Mouse (Mus musculus): Measurements from ENCODE around the gene Hoxc6. TPM values are rescaled to one million over a fixed set of nuclear protein-coding genes. Genes with fewer than 3 reads are reported as not detected.

Hoxc6 gene
- total and polyA plus RNA-seq, 3 experiments: 0.42 to 4.5 (median 0.79) TPM

GRCm38 (mm10) chr15:102967511-102968397 is 30.3 kb upstream of the Hoxc6 start:
- Histone ChIP-seq H3K79me2 (replicated peaks; ENCODE audit: control insufficient read depth, extremely low read depth, insufficient read depth, poor library complexity, severe bottlenecking) (no peaks in the 10 kb centered on the region), H3K9me3 (replicated peaks; ENCODE audit: low read length) (no peaks in the 10 kb centered on the region), H3K4me2 (ENCODE audit: insufficient read depth, low read depth, poor library complexity, severe bottlenecking) (no peak overlapping the region), H3K36me3 (replicated peaks in 1 of 2; ENCODE audit: control insufficient read depth in 1 of 2, insufficient read depth in 1 of 2, low read length in 1 of 2) (no peaks in the 10 kb centered on the region), H3K27me3 (replicated peaks) (peaks cover 95% of the 10 kb centered on the region), H3K4me1 (ENCODE audit: control insufficient read depth in 1 of 2, insufficient read depth in 2 of 2) (peaks cover 9 to 28% of the 10 kb centered on the region in 2 experiments), H3K27ac (ENCODE audit: insufficient read depth, low read depth) (no peak overlapping the region), H3K9ac (ENCODE audit: insufficient read depth, low read depth) (no peak overlapping the region), H3K4me3 (replicated peaks in 1 of 3; ENCODE audit: low read depth in 2 of 3, low read length in 2 of 3, poor library complexity in 1 of 3) (no peak overlapping the region)
- dilution Hi-C loops (cut with MboI; ENCODE audit: extremely low pct_ligation_motif_present, extremely low pct_unique_long_range_greater_than_20kb, low sequenced_read_pairs): no loop called here
- TF ChIP-seq NELFE (IDR thresholded peaks at IDR 0.05; ENCODE audit: low read depth, low read length) (no peak), TCF12 (IDR thresholded peaks at IDR 0.05; ENCODE audit: low read depth, low read length) (no peak), USF2 (conservative IDR thresholded peaks at IDR 0.05; ENCODE audit: low read depth, low read length) (no peak), JUND (conservative IDR thresholded peaks at IDR 0.05; ENCODE audit: low read depth, low read length) (no peak), SIN3A (IDR thresholded peaks at IDR 0.05; ENCODE audit: low read length) (no peak)
- DNase-seq (ENCODE audit: extremely low read depth): no peak
- in situ Hi-C loops (cut with MboI; ENCODE audit: low pct_ligation_motif_present, low pct_unique_long_range_greater_than_20kb, low sequenced_read_pairs): no loop called here

DNA sequence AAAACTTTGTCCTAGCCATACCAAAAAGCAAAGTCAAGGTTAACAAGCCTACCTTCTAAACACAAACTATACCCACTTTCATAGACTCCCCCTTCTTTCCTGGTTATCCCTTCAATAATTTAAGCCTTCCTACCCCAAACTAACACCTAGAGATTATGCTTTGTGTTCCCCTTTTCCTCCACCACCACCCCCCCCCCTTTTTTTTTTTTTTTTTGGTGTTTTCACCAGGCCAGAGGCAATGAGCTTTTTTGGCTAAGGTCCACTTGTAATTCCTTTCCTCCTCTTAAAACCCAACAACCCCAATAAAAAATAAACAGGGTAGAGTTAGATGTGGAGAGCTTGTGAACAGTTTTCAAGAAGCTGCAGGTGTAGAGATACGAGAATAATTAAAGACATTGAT is 28.8 kb upstream of the Hoxc6 start:
- H3K9me3 ChIP-seq (replicated peaks; ENCODE audit: low read length): no peaks in the 10 kb centered on the region
- no peak overlapping the region for H3K9ac ChIP-seq (ENCODE audit: insufficient read depth, low read depth)
- no peak overlapping the region for H3K4me3 ChIP-seq (replicated peaks in 1 of 3; ENCODE audit: low read depth in 2 of 3, low read length in 2 of 3, poor library complexity in 1 of 3)
- dilution Hi-C loops (cut with MboI; ENCODE audit: extremely low pct_ligation_motif_present, extremely low pct_unique_long_range_greater_than_20kb, low sequenced_read_pairs) (no loop called here), in situ Hi-C loops (cut with MboI; ENCODE audit: low pct_ligation_motif_present, low pct_unique_long_range_greater_than_20kb, low sequenced_read_pairs) (no loop called here)
- H3K27ac ChIP-seq (ENCODE audit: insufficient read depth, low read depth): no peak overlapping the region
- peaks cover 9 to 17% of the 10 kb centered on the region in 2 experiments for H3K4me1 ChIP-seq (ENCODE audit: control insufficient read depth in 1 of 2, insufficient read depth in 2 of 2)
- H3K79me2 ChIP-seq (replicated peaks; ENCODE audit: control insufficient read depth, extremely low read depth, insufficient read depth, poor library complexity, severe bottlenecking): no peaks in the 10 kb centered on the region
- no peak for TF ChIP-seq POLR2A (IDR thresholded peaks at IDR 0.05; ENCODE audit: low read depth, low read length)
- TF ChIP-seq MAZ (IDR thresholded peaks at IDR 0.05; ENCODE audit: low read depth, low read length): no peak
- TF ChIP-seq NELFE (IDR thresholded peaks at IDR 0.05; ENCODE audit: low read depth, low read length): no peak
- no peak for TF ChIP-seq ZKSCAN1 (IDR thresholded peaks at IDR 0.05; ENCODE audit: borderline replicate concordance, low read depth, low read length)
- no peak for TF ChIP-seq MXI1 (IDR thresholded peaks at IDR 0.05; ENCODE audit: low read depth, low read length)
- TF ChIP-seq CHD2 (IDR thresholded peaks at IDR 0.05; ENCODE audit: low read length): no peak
- TF ChIP-seq GABPA (IDR thresholded peaks at IDR 0.05; ENCODE audit: insufficient replicate concordance, low read depth, low read length): no peak
- no peak for TF ChIP-seq USF2 (conservative IDR thresholded peaks at IDR 0.05; ENCODE audit: low read depth, low read length)
- no peak for TF ChIP-seq RCOR1 (conservative IDR thresholded peaks at IDR 0.05; ENCODE audit: low read depth, low read length)
- TF ChIP-seq KAT2A (IDR thresholded peaks at IDR 0.05; ENCODE audit: insufficient replicate concordance, low read length): no peak
- TF ChIP-seq EP300 (IDR thresholded peaks at IDR 0.05; ENCODE audit: low read length): no peak
- no peak for TF ChIP-seq ZC3H11A (IDR thresholded peaks at IDR 0.05; ENCODE audit: low read depth, low read length)
- TF ChIP-seq UBTF (IDR thresholded peaks at IDR 0.05; ENCODE audit: low read depth, low read length): no peak
- TF ChIP-seq HCFC1 (IDR thresholded peaks at IDR 0.05; ENCODE audit: low read depth, low read length): no peak
- no peak for TF ChIP-seq BHLHE40 (IDR thresholded peaks at IDR 0.05; ENCODE audit: low read depth, low read length)
- no peak for TF ChIP-seq RAD21 (IDR thresholded peaks at IDR 0.05; ENCODE audit: low read depth, low read length)
- no peaks in the 10 kb centered on the region for H3K36me3 ChIP-seq (replicated peaks in 1 of 2; ENCODE audit: control insufficient read depth in 1 of 2, insufficient read depth in 1 of 2, low read length in 1 of 2)
- DNase-seq (ENCODE audit: extremely low read depth): no peak
- H3K4me2 ChIP-seq (ENCODE audit: insufficient read depth, low read depth, poor library complexity, severe bottlenecking): no peak overlapping the region
- peaks cover 95% of the 10 kb centered on the region for H3K27me3 ChIP-seq (replicated peaks)
